Comparison of ENCODE assay signal across 17 mouse cellular contexts in genomic region chr17:75498241-75498651, GRCm38 (mm10). TPM values are rescaled to one million over a fixed set of nuclear protein-coding genes. Genes with fewer than 3 reads are reported as not detected.
DNase-seq lines count a peak whose midpoint lies in the region; ATAC-seq lines count a peak whose summit lies in the region.
"Had no signal": no experiment of that assay in that cellular context is flagged by ENCODE, and none has a peak within 500 bp of the region (broad histone marks: within the 10 kb centered on the region; RNA-seq: fewer than 3 reads in every experiment).

No protein-coding gene starts in this region.

- H3K27ac ChIP-seq in heart, embryonic 10.5 days: no peak overlapping the region
- peak overlapping the region; percentile 26 to 46; a peak in 3 of 4 replicates for H3K27ac ChIP-seq in heart, embryonic 14.5 days (replicated peaks in 1 of 2; ENCODE audit: control insufficient read depth in 1 of 2, insufficient read depth in 1 of 2, low read depth in 2 of 2, low read length in 2 of 2)
- no peak overlapping the region for H3K27ac ChIP-seq in kidney, embryonic 14.5 days (ENCODE audit: low read depth, low read length)
- H3K27ac ChIP-seq: limb, embryonic 12.5 days; stomach, embryonic 15.5 days had no signal

- no peaks in the 10 kb centered on the region; the same call in 1 of the 2 replicates for H3K36me3 ChIP-seq in heart, embryonic 10.5 days
- H3K36me3 ChIP-seq in heart, embryonic 14.5 days (ENCODE audit: control insufficient read depth, insufficient read depth, low read length): no peaks in the 10 kb centered on the region
- H3K36me3 ChIP-seq in kidney, embryonic 14.5 days (ENCODE audit: control insufficient read depth, insufficient read depth, low read length): no peaks in the 10 kb centered on the region
- H3K36me3 ChIP-seq: limb, embryonic 12.5 days; stomach, embryonic 15.5 days had no signal

- no peaks in the 10 kb centered on the region for H3K4me1 ChIP-seq in heart, embryonic 10.5 days
- peaks cover 6 to 8% of the 10 kb centered on the region in 2 experiments; a peak in 3 of 4 replicates for H3K4me1 ChIP-seq in heart, embryonic 14.5 days (ENCODE audit: control insufficient read depth in 2 of 2, insufficient read depth in 2 of 2, low read length in 2 of 2)
- no peaks in the 10 kb centered on the region for H3K4me1 ChIP-seq in kidney, embryonic 14.5 days (ENCODE audit: control insufficient read depth, insufficient read depth, low read length)
- H3K4me1 ChIP-seq: limb, embryonic 12.5 days; stomach, embryonic 15.5 days had no signal

- H3K4me3 ChIP-seq in heart, embryonic 10.5 days: no peak overlapping the region
- no peak overlapping the region for H3K4me3 ChIP-seq in heart, embryonic 14.5 days (ENCODE audit: control insufficient read depth in 1 of 2, insufficient read depth in 1 of 2, low read depth in 1 of 2, low read length in 2 of 2)
- H3K4me3 ChIP-seq in kidney, embryonic 14.5 days (ENCODE audit: low read length): no peak overlapping the region
- H3K4me3 ChIP-seq: limb, embryonic 12.5 days; stomach, embryonic 15.5 days had no signal

- 87% methylated on average over 6 of the region's 6 CpGs for WGBS in heart, embryonic 10.5 days
- 64% methylated on average over 6 of the region's 6 CpGs for WGBS in heart, embryonic 14.5 days
- 83% methylated on average over 6 of the region's 6 CpGs for WGBS in kidney, embryonic 14.5 days

- no peak for ATAC-seq in cerebellum, adult (ENCODE audit: insufficient number of reproducible peaks, low FRiP score, low TSS enrichment)
- peak; percentile 61; the same call in 1 of the 2 replicates for ATAC-seq in heart, embryonic 14.5 days (ENCODE audit: insufficient number of reproducible peaks, insufficient read depth, low FRiP score, low read depth)
- ATAC-seq in kidney, embryonic 14.5 days (ENCODE audit: low FRiP score, low TSS enrichment): no peak
- ATAC-seq: activated CD4-positive, CD25-positive, alpha-beta regulatory T cell, adult 4 months had no signal

- no peaks in the 10 kb centered on the region for H3K27me3 ChIP-seq in heart, embryonic 10.5 days (ENCODE audit: insufficient read depth, poor library complexity, severe bottlenecking)
- H3K27me3 ChIP-seq in heart, embryonic 14.5 days (ENCODE audit: control insufficient read depth, insufficient read depth, low read length): no peaks in the 10 kb centered on the region
- no peaks in the 10 kb centered on the region for H3K27me3 ChIP-seq in kidney, embryonic 14.5 days (ENCODE audit: control insufficient read depth, insufficient read depth, low read length)
- H3K27me3 ChIP-seq: limb, embryonic 12.5 days; stomach, embryonic 15.5 days had no signal

- peak; percentile 48 to 56 for DNase-seq in cerebellum, postnatal 10 days
- DNase-seq in heart, adult 8-10 months (ENCODE audit: low spot score): peak; percentile 22
- no peak for DNase-seq in heart, embryonic 10.5 days (ENCODE audit: low spot score)
- peak; percentile 2 for DNase-seq in 416B (ENCODE audit: low read depth)
- no peak for DNase-seq in kidney, postnatal 4 days
- DNase-seq: B cell, adult 2 months; cerebellum, postnatal 36 days; kidney, adult 9 months; lung, adult 2 months; right cerebral cortex, postnatal 4 days; thymus, postnatal 36 days had no signal

- H3K9ac ChIP-seq in heart, embryonic 14.5 days (ENCODE audit: low read length): no peak overlapping the region
- no peak overlapping the region for H3K9ac ChIP-seq in kidney, embryonic 14.5 days (ENCODE audit: low read depth, low read length)
- H3K9ac ChIP-seq: limb, embryonic 12.5 days; stomach, embryonic 15.5 days had no signal

- H3K4me2 ChIP-seq in heart, embryonic 14.5 days (ENCODE audit: low read length): no peak overlapping the region
- H3K4me2 ChIP-seq in kidney, embryonic 14.5 days (replicated peaks; ENCODE audit: low read depth, low read length): no peak overlapping the region
- H3K4me2 ChIP-seq: limb, embryonic 12.5 days; stomach, embryonic 15.5 days had no signal

- H3K9me3 ChIP-seq in heart, embryonic 10.5 days: no peaks in the 10 kb centered on the region
- H3K9me3 ChIP-seq in heart, embryonic 14.5 days (ENCODE audit: control insufficient read depth, low read length): no peaks in the 10 kb centered on the region
- H3K9me3 ChIP-seq in kidney, embryonic 14.5 days (ENCODE audit: control insufficient read depth, low read length): no peaks in the 10 kb centered on the region
- H3K9me3 ChIP-seq: limb, embryonic 12.5 days; stomach, embryonic 15.5 days had no signal

RNA-seq across cellular contexts. Expression of gene Fam98a, which starts 53.5 kb away (rescaled TPM):
- total RNA-seq in heart, adult 8-10 months (2022): 10 to 100 TPM; 40.3 to 43.8 (median 40.8) TPM
- polyA plus RNA-seq in heart, embryonic 10.5 days (2016; fragmentation: Nextera tagmentation; extraction: Ambion mirVana): 26.4 and 28.8 TPM in 2 replicates
- 7.2 and 8.8 TPM in 2 replicates for polyA plus RNA-seq in heart, embryonic 14.5 days (2014; fragmentation: Nextera tagmentation; extraction: Ambion mirVana)
- polyA plus RNA-seq in kidney, embryonic 14.5 days (2014; fragmentation: Nextera tagmentation; extraction: Ambion mirVana): 8.6 and 9.7 TPM in 2 replicates

Comparison
In these comparisons a context has a peak if more than half of its experiments do, and no peak if none do; other contexts are left out.
1. DNase-seq: peak in cerebellum, postnatal 10 days (2 of 2), heart, adult 8-10 months (single experiment) and 416B (single experiment); none in heart, embryonic 10.5 days (single experiment) and kidney, postnatal 4 days (0 of 2).
2. H3K27ac ChIP-seq: peak in heart, embryonic 14.5 days (2 of 2); none in heart, embryonic 10.5 days (single experiment) and kidney, embryonic 14.5 days (single experiment).